Mouse (Mus musculus): ENCODE measurements at regions not wholly inside any gene's neighbourhood (a gene's known extent, or its start where the extent isn't known, plus 50 kb on each side); places are given as distances from the start of the nearest gene placed in this dataset.
"Not testable (repeated sequence)": the region's sequence is repeated elsewhere in the genome, so short reads cannot be mapped to it uniquely, and the experiment has no call there.

DNA sequence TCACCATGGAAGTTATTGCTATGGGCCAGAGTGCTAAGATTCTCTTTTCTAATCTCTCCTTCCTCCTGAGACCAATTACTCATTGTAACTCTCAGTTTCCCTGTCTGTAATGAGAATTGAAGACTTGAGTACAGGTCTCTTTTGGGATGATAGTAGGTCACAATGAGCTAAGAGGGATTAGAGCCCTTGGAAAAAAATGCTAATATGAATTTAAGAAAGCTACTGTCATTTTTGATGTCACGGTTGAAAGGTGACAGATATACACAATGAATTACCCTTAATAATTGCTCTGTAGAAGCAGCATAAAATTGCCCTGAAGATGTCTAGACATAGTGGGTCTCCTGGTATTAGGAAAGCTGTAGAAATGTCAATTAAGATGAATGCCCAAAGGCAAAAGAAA is 178.2 kb downstream of the Kcna4 start:
- CTCF ChIA-PET = no interaction called here
- POLR2A ChIA-PET = no interaction called here

DNA sequence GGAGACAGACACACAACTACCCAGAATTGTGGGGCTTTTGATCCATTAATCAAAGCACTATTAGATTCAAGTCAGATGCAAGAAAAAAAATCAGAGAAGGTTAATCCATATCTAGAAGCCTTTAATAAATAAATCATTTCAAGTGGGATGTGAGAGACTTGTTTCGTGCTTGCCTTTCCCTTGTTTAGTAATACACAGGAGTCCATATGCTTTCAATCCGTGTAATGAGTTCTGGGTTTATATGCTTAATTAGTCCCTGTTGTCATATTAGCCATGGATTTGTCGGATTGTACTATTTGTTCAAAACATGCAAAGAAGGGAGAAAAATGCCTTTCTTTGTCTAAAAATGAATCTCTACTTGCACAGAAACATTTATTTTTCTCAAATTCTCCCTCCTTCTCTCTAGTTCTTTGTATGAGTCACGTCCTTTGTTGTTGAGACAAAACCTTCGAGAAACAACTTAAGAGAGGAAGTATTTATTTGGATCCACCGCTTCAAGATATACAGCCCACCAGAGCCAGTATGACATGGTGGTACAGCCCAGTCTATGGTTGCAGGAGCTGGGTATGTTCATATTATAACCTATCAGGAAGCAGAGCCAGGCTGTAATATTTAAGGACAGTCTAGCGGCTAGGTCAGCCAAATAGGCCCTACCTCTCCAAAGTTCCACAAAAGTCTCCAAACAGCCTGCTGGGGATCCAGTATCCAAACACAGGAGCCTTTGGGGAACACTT is 213.4 kb downstream of the Kcna4 start:
- ChIA-PET CTCF (no interaction called here), POLR2A (no interaction called here)

DNA sequence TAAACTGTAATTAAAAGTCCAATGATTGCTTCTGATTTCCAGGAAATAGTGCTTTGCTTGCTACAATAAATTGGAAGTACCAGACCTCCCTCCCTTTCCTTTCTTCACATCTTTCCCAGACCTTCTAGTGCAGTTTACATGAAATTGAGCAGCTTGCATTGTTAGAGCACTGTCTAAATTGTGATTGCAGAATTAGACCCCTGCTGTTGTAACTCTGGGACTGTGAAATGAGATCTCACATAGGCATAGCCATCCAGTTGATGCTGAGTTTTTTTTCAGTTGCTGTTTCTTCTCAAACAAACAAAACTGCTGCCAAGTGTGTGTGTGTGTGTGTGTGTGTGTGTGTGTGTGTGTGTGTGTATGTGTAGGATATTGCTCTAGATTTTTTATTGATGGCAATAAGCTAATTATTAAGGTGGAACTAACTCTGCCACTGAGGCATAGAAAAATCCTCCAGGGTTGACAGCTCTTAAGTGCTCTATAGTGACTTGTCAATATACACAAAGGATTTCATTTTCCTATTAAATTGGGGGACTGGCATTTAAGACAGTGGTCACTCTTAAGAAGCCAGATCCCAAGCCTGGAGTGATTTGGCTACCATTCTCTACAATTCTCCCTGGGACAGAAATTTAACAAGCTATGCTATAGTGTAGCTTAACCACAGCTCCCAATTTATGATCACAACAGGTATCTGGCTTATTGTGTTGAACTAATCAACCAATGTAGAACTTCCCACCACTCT is 217.2 kb downstream of the Kcna4 start:
- ChIA-PET CTCF (no interaction called here), POLR2A (no interaction called here)

DNA sequence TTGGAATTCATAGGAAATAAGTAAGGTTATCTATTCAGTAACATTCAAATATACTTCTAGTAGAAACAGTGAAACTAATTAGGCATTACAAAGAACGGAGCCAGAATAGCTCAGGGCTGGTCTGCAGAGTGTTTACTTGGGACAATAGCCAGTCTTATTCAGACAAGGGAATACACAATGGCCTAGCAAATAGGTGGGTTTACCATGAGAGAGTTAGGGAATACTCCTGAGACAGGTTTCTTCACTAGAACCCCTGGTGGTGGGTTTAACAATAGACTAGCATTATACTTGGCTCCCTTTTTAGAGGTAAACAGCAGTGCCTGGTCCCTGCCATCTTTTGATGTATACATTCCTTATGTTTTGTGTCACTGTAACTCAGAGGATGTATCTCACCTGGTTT is 225.0 kb downstream of the Kcna4 start:
- POLR2A ChIA-PET = not testable (repeated sequence)

DNA sequence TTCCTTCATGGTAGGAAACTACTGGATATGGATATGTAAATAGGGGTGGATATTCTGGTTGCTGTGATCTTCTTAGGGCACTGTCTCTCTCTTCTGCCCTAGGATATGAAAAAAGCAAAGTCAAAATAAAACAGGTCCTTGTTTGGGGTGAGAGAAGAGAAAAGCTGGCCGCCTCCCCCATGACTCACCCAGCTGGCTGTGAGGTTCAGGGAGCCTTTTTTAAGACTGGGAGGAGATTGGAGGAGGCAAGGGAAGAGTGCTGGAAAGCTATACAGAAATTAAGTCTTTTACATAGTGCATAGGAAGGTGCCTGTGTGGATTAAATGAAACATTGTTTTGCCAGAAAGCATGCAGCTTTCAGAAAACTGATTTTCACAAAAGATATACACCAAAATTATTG is 227.7 kb downstream of the Kcna4 start:
- POLR2A ChIA-PET = interaction anchor here in 1 of 4 experiments (0.6 kb wide), 1 partner anchor 54 kb away, joined by 3 read pairs; no protein-coding TSS in a partner anchor
- CTCF ChIA-PET = no interaction called here

More for the DNA sequence above, 225.0 kb downstream of the Kcna4 start:
- CTCF ChIA-PET = not testable (repeated sequence)

DNA sequence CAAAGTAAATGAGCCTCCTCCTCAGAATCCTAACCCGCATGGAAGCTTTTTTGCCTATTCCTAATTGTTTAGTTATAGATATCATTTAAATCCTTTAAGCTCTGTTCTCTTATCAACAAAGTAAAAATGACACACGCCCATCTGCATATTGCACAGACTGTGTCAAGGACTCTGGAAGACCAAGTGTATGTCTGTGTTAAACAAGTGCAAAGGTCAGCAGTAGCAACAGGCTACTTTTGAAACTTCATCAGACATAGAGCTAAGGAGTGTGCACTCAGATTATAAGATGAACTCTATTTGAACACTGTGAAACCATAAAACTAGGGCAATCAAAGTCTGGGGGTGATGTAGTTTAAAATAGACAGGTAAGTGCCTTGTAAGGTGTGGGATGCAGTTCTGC is 228.3 kb downstream of the Kcna4 start:
- ChIA-PET POLR2A (no interaction called here), CTCF (no interaction called here)

DNA sequence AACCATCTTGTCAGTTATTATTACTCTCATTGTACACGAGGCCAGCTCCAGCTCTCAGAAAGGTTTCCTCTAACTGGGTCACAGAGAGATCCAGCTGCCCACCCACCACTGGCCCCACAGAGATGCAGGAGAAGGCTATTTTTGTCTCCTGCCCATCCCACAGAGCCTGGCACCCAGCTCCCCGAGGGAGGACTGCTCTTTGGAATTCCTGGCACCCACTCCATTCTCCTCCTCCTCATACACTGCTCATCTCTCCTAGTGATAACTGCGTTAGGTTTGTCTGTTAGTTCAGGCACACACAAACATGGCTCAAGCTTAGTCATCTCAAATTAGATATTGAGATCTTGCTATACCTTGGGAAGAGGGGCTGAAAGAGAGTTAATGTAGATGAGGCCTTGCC is 228.9 kb downstream of the Kcna4 start:
- CTCF ChIA-PET = no interaction called here

DNA sequence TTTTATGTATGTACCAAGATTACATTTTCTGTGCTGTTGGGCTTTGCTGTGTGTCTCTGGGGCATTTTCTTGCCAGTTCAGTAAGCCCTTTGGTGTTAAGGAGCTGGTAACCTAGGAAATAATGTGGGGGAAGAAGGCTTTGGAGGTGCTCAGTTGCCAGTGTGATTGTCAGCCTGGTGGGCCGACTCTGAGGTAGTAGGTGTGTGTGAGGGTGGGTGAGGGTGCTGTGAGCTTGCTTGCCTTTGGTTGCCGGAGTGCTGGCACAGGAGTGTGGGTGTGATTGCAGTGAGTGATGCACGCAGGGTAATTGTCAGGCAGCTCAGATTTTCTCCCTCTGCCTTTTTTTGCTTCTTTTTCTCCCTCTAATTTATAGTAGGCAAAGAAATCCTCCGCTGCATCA is 229.3 kb downstream of the Kcna4 start:
- CTCF ChIA-PET = no interaction called here
- POLR2A ChIA-PET = no interaction called here

More for the DNA sequence above, 228.9 kb downstream of the Kcna4 start:
- POLR2A ChIA-PET = no interaction called here

DNA sequence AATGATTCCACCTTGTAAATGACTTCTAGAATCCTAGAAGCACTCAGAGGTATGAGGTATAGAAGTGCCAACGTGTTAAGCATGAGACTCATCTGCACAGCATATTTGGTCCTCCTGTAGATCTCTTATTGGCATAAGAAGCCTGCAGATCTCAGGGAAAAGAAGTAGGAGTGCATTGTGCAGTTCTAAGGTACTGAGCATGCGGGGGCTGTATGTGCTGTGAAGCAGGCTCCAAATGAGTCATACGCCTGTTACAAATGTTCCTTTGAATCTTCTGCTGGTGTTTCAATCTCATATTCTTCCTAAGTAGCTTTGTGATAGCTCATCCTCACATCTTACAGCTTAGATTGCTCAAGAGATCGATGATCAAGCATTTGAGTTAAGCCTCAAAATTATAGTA is 252.7 kb downstream of the Kcna4 start:
- ChIA-PET CTCF (no interaction called here), POLR2A (no interaction called here)

DNA sequence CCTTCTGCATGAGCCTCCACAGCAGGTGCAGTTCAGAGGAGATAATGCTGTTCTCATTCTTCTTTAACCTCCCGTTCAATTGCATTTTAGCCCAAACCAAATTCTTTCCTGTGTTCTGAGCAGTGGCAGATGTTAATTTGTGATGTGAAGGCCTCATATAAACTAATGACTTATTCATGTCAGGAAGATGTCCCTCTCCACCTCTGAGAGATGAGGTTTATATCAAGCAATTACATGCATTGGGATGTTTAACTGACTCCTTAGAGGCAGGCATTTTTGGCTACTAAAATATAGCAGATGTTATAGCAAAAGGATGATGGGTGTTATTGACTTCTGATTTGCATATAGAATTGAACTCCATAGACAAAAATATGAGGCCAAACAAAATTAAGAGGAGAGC is 262.1 kb downstream of the Kcna4 start:
- ChIA-PET CTCF (no interaction called here), POLR2A (interaction anchor here in 1 of 4 experiments (0.6 kb wide), 1 partner anchor 134 kb away, joined by 4 read pairs; no protein-coding TSS in a partner anchor)

DNA sequence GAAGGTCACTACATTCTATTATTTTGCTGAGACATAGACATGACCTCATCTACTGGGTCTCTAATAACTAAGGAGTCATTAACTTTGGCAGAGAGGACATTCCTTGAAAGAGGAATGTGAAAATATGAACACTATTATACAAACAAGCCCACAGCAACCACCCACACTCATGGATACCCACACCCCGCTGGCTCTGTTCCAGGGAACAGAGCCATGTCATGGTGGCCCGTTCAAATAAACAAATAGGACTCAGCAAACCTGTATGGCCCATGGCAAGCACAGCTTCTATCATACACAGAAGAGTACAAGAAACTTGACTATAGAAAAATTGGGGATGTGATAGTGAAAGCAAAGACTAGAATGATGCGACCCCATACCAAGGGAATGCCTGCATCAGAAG is 265.8 kb downstream of the Kcna4 start:
- ChIA-PET CTCF (no interaction called here), POLR2A (no interaction called here)

DNA sequence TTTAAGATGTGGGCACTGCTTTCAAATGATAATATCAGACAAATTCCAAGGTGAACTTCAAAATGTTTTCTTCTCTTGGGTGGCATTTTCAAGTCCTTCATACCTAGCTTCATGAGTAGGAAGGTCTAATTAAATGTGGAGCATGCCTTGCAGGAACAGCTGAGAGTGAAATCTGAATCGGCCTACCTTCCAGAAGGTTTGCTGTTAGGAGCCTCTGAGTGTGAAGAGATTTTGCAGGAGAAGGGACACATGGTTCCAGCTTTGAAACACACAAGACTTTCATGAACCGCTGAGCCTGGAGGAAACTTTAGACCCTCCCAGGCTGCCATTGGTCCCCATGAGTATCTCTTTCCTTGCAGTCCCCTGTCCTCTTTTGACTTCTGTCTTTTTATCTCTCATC is 279.2 kb downstream of the Kcna4 start:
- CTCF ChIA-PET = no interaction called here
- POLR2A ChIA-PET = no interaction called here

DNA sequence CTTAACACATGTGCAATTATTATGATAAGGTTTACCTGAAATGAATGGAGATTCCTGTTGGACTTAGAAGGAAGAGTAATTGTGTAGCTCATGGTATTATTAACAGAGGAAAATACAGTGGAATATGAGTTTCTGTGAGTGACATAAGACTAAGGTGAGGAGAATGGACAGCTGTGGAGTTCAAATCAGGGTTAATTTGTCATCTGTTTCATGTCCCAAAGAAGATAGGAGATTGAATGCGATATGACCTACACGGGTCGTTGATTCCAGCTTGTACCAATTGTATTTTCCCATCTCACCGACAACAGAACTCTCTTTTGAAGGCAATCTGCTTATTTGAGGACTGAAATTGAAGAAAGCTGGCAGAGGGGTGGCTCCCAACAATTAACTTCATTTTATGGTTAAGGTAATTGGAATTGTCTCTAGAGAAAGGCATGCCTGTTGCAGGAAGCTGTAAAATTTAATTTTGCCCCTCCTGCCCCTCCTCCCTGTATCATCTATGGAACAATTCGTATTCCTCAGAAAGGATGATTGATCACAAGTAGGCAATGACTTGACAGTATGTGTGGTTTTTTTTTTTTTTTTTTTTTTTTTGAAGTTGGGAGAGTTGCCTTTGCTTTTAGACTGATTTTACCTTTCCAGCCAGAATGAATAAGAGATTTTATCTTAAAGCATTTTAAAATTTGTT is 319.6 kb downstream of the Kcna4 start:
- POLR2A ChIA-PET = no interaction called here
- CTCF ChIA-PET = no interaction called here

DNA sequence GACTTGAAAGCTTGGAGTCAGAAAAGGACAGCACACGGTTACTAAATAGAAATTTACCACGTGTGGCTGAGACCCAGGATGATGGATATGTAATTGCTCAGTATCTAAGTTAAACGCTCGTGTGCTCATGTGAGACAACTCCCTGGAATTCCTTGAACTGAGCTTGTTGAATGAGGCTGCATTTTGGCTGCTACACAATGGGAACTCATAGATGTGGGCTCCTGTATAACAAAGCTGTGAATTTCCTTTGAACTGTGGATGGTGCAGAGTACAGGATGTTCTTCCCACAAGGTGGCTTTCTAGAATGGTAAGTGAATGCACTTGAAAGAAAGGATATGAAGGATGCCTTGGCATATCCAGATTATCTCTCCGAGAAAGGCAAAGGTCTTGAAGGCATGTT is 321.4 kb downstream of the Kcna4 start:
- POLR2A ChIA-PET = no interaction called here
- CTCF ChIA-PET = no interaction called here

DNA sequence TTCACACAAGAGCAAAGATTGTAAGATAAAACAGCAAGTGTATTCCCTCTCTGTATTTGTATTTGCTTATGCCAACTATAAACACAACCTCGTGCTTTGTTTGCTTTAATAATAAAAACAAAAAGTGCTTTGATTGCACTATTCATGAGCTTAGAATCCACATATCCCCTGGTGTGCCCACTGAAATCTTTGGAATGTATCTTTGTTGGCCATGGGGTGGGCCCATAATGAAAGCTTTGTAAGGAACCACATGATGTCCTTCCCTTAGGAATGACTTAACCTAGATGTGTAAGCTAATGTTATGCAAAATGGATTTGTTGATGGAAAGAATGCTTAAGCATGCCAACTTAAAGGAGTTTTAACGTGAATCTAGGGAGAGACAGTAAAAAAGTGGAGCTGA is 321.8 kb downstream of the Kcna4 start:
- CTCF ChIA-PET = no interaction called here
- POLR2A ChIA-PET = no interaction called here

DNA sequence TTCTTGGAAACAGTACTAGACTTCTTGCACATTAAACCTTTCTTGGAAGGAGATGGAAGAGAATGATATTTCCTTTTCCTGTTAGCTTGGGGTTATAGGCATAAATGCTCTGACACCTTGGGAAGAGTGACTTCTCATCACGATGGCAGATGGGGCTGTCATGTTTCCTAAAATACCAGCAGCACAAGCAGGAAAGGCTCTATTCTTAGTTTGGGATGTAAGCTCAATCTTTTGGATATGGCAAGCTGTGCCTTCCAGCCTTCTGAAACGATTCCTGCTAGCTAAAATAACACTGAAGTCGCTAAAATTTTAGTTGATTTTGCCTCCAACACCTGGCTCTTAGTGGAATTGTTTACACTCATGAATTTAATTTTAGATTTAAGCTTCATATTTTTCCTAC is 324.3 kb downstream of the Kcna4 start:
- ChIA-PET POLR2A (no interaction called here), CTCF (no interaction called here)

DNA sequence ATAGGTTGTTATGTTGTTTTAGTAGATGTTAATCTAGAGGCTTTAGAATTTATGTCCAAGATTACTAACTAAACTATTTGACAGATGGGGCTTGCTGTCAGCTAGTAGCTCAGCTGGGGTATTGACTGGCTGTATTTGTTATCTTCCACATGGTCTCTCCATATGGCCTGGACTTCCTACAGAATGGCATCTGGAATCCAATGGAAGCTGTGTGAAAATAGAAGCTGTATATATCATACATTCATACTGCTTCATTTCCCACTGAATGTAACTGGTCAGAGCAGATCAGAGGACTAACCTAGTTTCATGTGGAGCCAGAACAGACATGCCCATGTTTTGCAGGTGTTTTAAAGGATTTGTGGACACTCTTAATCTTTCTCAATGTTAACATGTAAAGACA is 337.0 kb downstream of the Kcna4 start:
- CTCF ChIA-PET = no interaction called here
- POLR2A ChIA-PET = no interaction called here

DNA sequence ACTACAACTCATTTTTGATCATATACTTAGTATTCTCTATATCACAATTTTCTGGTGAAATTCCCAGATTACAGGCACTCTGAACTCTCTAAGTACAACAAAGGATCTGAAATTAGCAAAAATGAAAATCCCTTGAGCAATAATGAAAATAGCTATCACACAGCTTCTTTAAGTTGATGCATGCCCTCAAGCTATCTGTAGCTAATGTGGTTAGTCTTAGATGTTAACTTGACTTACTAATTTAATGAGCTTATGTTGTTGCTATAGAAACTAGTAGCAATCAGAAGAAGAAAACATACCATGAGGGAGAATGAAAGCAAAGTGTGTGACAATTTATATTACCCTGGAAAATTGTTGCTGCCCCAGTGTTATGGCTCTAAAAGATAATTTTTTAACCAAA is 368.7 kb downstream of the Kcna4 start:
- CTCF ChIA-PET = no interaction called here

More for the DNA sequence above, 368.7 kb downstream of the Kcna4 start:
- POLR2A ChIA-PET = no interaction called here

All from embryonic stem cell, embryonic (primary cell).